Mouse (Mus musculus): Measurements from ENCODE around the gene Crabp1. TPM values are rescaled to one million over a fixed set of nuclear protein-coding genes. Genes with fewer than 3 reads are reported as not detected.

Crabp1 gene
- 2.8 and 4.1 TPM in 2 replicates for polyA plus RNA-seq (2015; fragmentation: Nextera tagmentation; extraction: Ambion mirVana)

GRCm38 (mm10) chr9:54764561-54765217 lies at the start of gene Crabp1:
TSS of gene Crabp1 (plus strand) at chr9:54764748.
- ATAC-seq (ENCODE audit: low FRiP score, low TSS enrichment) (peak; percentile 38; the same call in 1 of the 2 replicates), DNase-seq (ENCODE audit: low spot score) (no peak)
- Histone ChIP-seq H3K4me2 (replicated peaks; ENCODE audit: low read depth) (peak within 1 kb of the TSS; percentile 53), H3K27me3 (ENCODE audit: control insufficient read depth, insufficient read depth, low read length) (peaks cover 11% of the 10 kb centered on the region; the same call in 1 of the 2 replicates), H3K27ac (replicated peaks) (no peak within 1 kb of the TSS), H3K9ac (ENCODE audit: low read length) (no peak within 1 kb of the TSS), H3K4me1 (replicated peaks; ENCODE audit: control insufficient read depth, insufficient read depth) (0 out of 2 replicates have a peak, but pooled peaks cover 4% of the 10 kb centered on the region), H3K9me3 (ENCODE audit: control insufficient read depth, low read length) (no peaks in the 10 kb centered on the region), H3K36me3 (ENCODE audit: control insufficient read depth, insufficient read depth, low read length) (no peaks in the 10 kb centered on the region), H3K4me3 (ENCODE audit: low read depth, low read length) (peak within 1 kb of the TSS; percentile 32)
- no peak for TF ChIP-seq CTCF (IDR thresholded peaks at IDR 0.05; ENCODE audit: low read depth)
- TF ChIP-seq EP300 (optimal IDR thresholded peaks at IDR 0.05), result no peak
- WGBS, result under 1% methylated on average over 38 of the region's 45 CpGs

- Histone ChIP-seq H3K36me3 (ENCODE audit: control insufficient read depth, insufficient read depth, low read length) (peaks cover 26% of the 10 kb centered on the region), H3K9ac (ENCODE audit: low read length) (no peak overlapping the region)
- 92% methylated on average over 3 of the region's 3 CpGs for WGBS
These were observed 48.8 kb upstream of the Crabp1 start for GRCm38 (mm10) chr9:54715776-54716175.

DNA sequence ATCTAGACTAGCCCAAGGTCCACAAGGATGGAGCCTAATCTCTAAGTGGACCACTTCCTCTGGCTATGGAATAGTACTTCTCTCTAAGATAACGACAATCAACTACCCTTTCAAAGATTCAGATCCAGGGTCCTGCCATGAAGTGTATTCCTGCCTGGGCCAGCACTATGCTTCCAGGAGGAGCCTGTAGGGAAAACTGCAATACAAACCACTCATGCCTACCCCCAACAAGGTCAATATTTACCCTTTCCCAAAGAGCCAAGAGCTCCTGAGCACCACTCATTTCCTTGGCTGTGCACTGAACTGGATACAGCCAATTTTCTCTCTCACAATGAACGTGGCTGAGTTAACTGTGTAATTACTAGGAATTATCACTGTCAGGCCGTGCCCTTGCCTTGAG lies 47.0 kb upstream of the Crabp1 start:
- DNase-seq (ENCODE audit: low spot score) (no peak), ATAC-seq (ENCODE audit: low FRiP score, low TSS enrichment) (peak; percentile 32; the same call in 1 of the 2 replicates)
- Histone ChIP-seq H3K27me3 (ENCODE audit: control insufficient read depth, insufficient read depth, low read length) (no peaks in the 10 kb centered on the region), H3K27ac (replicated peaks) (no peak overlapping the region), H3K9me3 (ENCODE audit: control insufficient read depth, low read length) (no peaks in the 10 kb centered on the region), H3K4me2 (replicated peaks; ENCODE audit: low read depth) (no peak overlapping the region), H3K4me3 (ENCODE audit: low read depth, low read length) (no peak overlapping the region), H3K9ac (ENCODE audit: low read length) (no peak overlapping the region), H3K36me3 (ENCODE audit: control insufficient read depth, insufficient read depth, low read length) (peaks cover 28% of the 10 kb centered on the region), H3K4me1 (replicated peaks; ENCODE audit: control insufficient read depth, insufficient read depth) (no peaks in the 10 kb centered on the region)
- WGBS, result 57% methylated on average over 3 of the region's 3 CpGs
- no peak for TF ChIP-seq CTCF (IDR thresholded peaks at IDR 0.05; ENCODE audit: low read depth)
- TF ChIP-seq EP300 (optimal IDR thresholded peaks at IDR 0.05), result no peak

More at GRCm38 (mm10) chr9:54715776-54716175, 48.8 kb upstream of the Crabp1 start:
- DNase-seq (ENCODE audit: low spot score) (no peak), ATAC-seq (ENCODE audit: low FRiP score, low TSS enrichment) (no peak)
- H3K27ac ChIP-seq (replicated peaks), result no peak overlapping the region
- no peak overlapping the region for H3K4me3 ChIP-seq (ENCODE audit: low read depth, low read length)
- no peak for TF ChIP-seq CTCF (IDR thresholded peaks at IDR 0.05; ENCODE audit: low read depth)
- no peak for TF ChIP-seq EP300 (optimal IDR thresholded peaks at IDR 0.05)
- no peak overlapping the region for H3K4me2 ChIP-seq (replicated peaks; ENCODE audit: low read depth)
- H3K4me1 ChIP-seq (replicated peaks; ENCODE audit: control insufficient read depth, insufficient read depth), result no peaks in the 10 kb centered on the region
- H3K9me3 ChIP-seq (ENCODE audit: control insufficient read depth, low read length), result no peaks in the 10 kb centered on the region
- no peaks in the 10 kb centered on the region for H3K27me3 ChIP-seq (ENCODE audit: control insufficient read depth, insufficient read depth, low read length)

GRCm38 (mm10) chr9:54722156-54722555 lies 42.4 kb upstream of the Crabp1 start:
- TF ChIP-seq CTCF (IDR thresholded peaks at IDR 0.05; ENCODE audit: low read depth), result no peak
- TF ChIP-seq EP300 (optimal IDR thresholded peaks at IDR 0.05), result no peak
- H3K36me3 ChIP-seq (ENCODE audit: control insufficient read depth, insufficient read depth, low read length), result peaks cover 32% of the 10 kb centered on the region
- H3K4me2 ChIP-seq (replicated peaks; ENCODE audit: low read depth), result no peak overlapping the region
- no peaks in the 10 kb centered on the region for H3K4me1 ChIP-seq (replicated peaks; ENCODE audit: control insufficient read depth, insufficient read depth)
- DNase-seq (ENCODE audit: low spot score), result no peak
- no peak for ATAC-seq (ENCODE audit: low FRiP score, low TSS enrichment)
- H3K27me3 ChIP-seq (ENCODE audit: control insufficient read depth, insufficient read depth, low read length), result no peaks in the 10 kb centered on the region
- no peak overlapping the region for H3K9ac ChIP-seq (ENCODE audit: low read length)
- 86% methylated on average over 7 of the region's 7 CpGs for WGBS
- H3K4me3 ChIP-seq (ENCODE audit: low read depth, low read length), result no peak overlapping the region
- no peaks in the 10 kb centered on the region for H3K9me3 ChIP-seq (ENCODE audit: control insufficient read depth, low read length)
- no peak overlapping the region for H3K27ac ChIP-seq (replicated peaks)

DNA sequence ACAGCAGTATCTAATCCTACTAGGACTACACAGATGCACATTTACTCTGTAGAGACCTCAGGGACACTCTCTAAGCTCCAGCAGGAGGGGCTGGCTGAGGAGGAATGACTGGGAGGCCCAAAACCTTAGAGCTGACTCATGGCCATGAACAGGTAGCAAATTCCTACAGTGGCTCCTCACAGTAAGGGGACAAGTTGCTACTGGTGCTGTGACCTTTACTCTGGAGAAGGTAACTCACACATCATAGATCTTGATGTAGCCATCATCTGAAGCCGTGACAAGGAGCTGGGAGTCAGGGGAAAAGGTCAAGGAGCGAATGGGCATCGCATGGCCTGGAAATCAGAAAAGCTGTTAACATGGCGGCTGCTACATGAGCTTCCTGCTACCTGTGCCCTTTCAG lies 42.0 kb upstream of the Crabp1 start:
- no peak overlapping the region for H3K4me3 ChIP-seq (ENCODE audit: low read depth, low read length)
- ATAC-seq (ENCODE audit: low FRiP score, low TSS enrichment) (peak; percentile 16; the same call in 1 of the 2 replicates), DNase-seq (ENCODE audit: low spot score) (no peak)
- H3K4me2 ChIP-seq (replicated peaks; ENCODE audit: low read depth), result no peak overlapping the region
- H3K27me3 ChIP-seq (ENCODE audit: control insufficient read depth, insufficient read depth, low read length), result no peaks in the 10 kb centered on the region
- no peak overlapping the region for H3K9ac ChIP-seq (ENCODE audit: low read length)
- peaks cover 33% of the 10 kb centered on the region for H3K36me3 ChIP-seq (ENCODE audit: control insufficient read depth, insufficient read depth, low read length)
- H3K4me1 ChIP-seq (replicated peaks; ENCODE audit: control insufficient read depth, insufficient read depth), result no peaks in the 10 kb centered on the region
- H3K27ac ChIP-seq (replicated peaks), result no peak overlapping the region
- H3K9me3 ChIP-seq (ENCODE audit: control insufficient read depth, low read length), result no peaks in the 10 kb centered on the region
- TF ChIP-seq CTCF (IDR thresholded peaks at IDR 0.05; ENCODE audit: low read depth) (no peak), EP300 (optimal IDR thresholded peaks at IDR 0.05) (no peak)
- WGBS, result 88% methylated on average over 4 of the region's 4 CpGs

DNA sequence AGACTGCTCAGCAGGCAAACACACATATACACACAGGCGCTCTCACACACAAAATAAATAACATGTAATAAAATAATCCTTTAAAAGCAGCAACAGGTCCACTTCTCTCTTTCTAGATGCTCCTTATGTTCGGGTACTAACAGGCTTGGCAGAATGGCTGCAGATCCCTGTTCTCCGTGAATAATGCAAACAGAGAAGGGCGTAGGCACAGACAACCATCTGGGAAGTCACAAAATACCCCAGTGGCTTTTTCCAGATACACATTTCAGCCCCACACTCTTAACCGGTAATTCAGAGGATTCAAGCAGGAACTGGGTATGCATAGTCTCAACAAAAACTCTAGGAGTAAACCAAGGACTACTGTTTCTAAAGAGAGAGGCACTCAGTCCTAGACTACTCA lies 38.2 kb upstream of the Crabp1 start:
- ATAC-seq (ENCODE audit: low FRiP score, low TSS enrichment) (no peak), DNase-seq (ENCODE audit: low spot score) (no peak)
- H3K9me3 ChIP-seq (ENCODE audit: control insufficient read depth, low read length), result no peaks in the 10 kb centered on the region
- TF ChIP-seq EP300 (optimal IDR thresholded peaks at IDR 0.05), result no peak
- no peak for TF ChIP-seq CTCF (IDR thresholded peaks at IDR 0.05; ENCODE audit: low read depth)
- 75% methylated on average over 5 of the region's 5 CpGs for WGBS
- peaks cover 24% of the 10 kb centered on the region for H3K36me3 ChIP-seq (ENCODE audit: control insufficient read depth, insufficient read depth, low read length)
- no peak overlapping the region for H3K27ac ChIP-seq (replicated peaks)
- no peaks in the 10 kb centered on the region for H3K27me3 ChIP-seq (ENCODE audit: control insufficient read depth, insufficient read depth, low read length)
- H3K4me3 ChIP-seq (ENCODE audit: low read depth, low read length), result no peak overlapping the region
- no peak overlapping the region for H3K4me2 ChIP-seq (replicated peaks; ENCODE audit: low read depth)
- H3K4me1 ChIP-seq (replicated peaks; ENCODE audit: control insufficient read depth, insufficient read depth), result no peaks in the 10 kb centered on the region
- no peak overlapping the region for H3K9ac ChIP-seq (ENCODE audit: low read length)
